Mouse (Mus musculus): Measurements from ENCODE around the gene Gm20388. TPM values are rescaled to one million over a fixed set of nuclear protein-coding genes. Genes with fewer than 3 reads are reported as not detected.

Gm20388 gene
- total RNA-seq, 2 experiments from 2014 or later: 2.2 to 7.6 TPM

- no peak for TF ChIP-seq CTCF (conservative IDR thresholded peaks at IDR 0.05)
- no peak overlapping the region for H3K4me3 ChIP-seq
- DNase-seq (ENCODE audit: low spot score in 2 of 2): no peak
- H3K27ac ChIP-seq: no peak overlapping the region
Measured at GRCm38 (mm10) chr8:121080361-121081090, 1169.9 kb downstream of the Gm20388 start.

DNA sequence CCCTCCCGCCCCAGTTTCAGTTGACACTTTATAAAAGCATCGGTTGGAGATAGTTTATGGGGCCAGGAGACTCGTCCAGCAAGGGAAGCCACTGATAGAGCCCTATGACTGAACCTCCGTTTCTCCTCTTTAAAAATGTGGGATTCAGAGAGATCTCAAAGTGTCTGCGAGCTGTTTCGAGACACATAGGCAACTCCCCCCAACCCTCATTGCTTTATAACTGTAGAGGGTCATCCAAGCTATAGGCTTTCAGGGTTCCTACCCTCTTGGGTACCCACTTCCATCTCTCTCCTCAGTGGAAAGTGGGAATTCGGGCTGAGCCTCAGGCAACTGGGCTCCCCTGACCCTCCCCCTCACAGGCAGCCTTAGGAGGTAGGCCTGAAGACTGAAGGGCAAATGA, 1170.8 kb downstream of the Gm20388 start:
- Histone ChIP-seq H3K4me3 (no peak overlapping the region), H3K27ac (no peak overlapping the region)
- TF ChIP-seq CTCF (conservative IDR thresholded peaks at IDR 0.05): no peak
- no peak for DNase-seq (ENCODE audit: low spot score in 2 of 2)

DNA sequence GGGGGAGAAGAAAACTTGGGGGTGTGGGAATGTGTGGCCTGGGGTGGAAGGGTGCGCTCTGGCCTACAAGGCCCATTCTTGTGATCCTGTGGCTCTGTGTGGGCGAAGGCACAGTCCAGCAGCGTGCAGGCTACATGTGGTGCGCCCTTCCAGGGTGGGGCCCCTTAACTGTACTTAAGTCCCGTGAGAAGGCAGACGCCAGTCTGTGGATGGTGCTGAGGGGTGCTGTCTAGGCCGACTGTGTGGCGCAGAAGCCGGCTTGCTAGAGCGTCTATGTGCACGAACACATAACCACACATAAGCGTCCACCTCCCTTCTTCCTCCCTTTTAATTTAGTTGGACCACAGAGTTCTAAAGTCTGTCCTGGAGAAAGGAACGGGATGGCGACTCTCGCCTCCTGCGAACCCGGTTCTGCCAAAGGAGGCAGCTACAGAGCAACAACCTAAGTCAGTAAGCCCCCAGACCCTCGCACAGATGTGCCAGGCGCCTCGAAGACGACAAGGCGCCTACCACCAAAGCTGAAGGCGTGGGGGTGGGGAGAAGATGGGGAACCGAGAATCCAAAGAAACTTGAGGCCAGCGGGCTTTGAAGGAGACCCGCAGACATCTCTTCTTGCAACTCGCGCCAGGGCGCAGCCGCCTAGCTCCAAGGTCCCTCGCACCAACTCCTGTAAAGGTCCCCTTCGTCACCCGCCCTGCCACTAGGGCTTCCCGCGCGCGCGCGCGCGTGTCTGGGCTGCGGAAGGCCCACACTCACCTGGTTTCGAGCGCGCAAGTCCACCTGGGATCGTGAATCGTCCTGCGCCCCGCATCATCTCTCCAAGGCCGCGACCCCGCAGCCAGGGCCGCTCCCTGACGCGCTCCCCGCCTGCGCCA, 1171.8 kb downstream of the Gm20388 start:
- DNase-seq (ENCODE audit: low spot score in 2 of 2): no peak
- H3K4me3 ChIP-seq: peak overlapping the region; percentile 55
- H3K27ac ChIP-seq: no peak overlapping the region; the same call in 1 of the 2 replicates
- TF ChIP-seq CTCF (conservative IDR thresholded peaks at IDR 0.05): no peak

- no peak for DNase-seq (ENCODE audit: low spot score in 2 of 2)
- H3K27ac ChIP-seq: peak overlapping the region; percentile 55; the same call in 1 of the 2 replicates
- no peak for TF ChIP-seq CTCF (conservative IDR thresholded peaks at IDR 0.05)
- H3K4me3 ChIP-seq: peak overlapping the region; percentile 55
Measured at GRCm38 (mm10) chr8:121083093-121083935, 1172.7 kb downstream of the Gm20388 start.

- DNase-seq (ENCODE audit: low spot score in 2 of 2): no peak
- Histone ChIP-seq H3K27ac (no peak overlapping the region; the same call in 1 of the 2 replicates), H3K4me3 (peak overlapping the region; percentile 55)
- no peak for TF ChIP-seq CTCF (conservative IDR thresholded peaks at IDR 0.05)
Measured at GRCm38 (mm10) chr8:121083936-121084209, 1173.2 kb downstream of the Gm20388 start.

DNA sequence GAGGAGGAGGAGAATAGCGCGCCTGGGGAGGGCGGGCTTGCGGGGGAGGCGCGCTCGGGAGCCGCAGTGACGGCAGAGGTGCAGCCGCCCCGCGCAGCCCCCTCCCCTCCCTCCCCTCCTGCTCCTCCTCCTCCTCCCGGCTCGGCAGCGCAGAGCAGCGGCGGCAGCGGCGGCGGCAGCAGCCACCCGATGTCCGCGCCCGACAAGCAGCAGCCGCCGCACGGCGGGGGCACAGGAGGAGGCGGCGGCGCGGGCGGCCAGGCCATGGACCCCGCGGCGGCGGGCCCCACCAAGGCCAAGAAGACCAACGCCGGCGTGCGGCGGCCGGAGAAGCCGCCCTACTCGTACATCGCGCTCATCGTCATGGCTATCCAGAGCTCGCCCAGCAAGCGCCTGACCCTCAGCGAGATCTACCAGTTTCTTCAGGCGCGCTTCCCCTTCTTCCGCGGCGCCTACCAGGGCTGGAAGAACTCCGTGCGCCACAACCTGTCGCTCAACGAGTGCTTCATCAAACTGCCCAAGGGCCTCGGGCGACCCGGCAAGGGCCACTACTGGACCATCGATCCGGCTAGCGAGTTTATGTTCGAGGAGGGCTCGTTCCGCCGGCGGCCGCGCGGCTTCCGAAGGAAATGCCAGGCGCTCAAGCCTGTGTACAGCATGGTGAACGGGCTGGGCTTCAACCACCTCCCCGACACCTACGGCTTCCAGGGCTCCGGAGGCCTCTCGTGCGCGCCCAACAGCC, 1173.7 kb downstream of the Gm20388 start, which contains the start of gene Foxf1:
TSS of gene Foxf1 (plus strand) at position 177 of the 742 bp plus-strand sequence.
- no peak for DNase-seq (ENCODE audit: low spot score in 2 of 2)
- H3K27ac ChIP-seq: peak within 1 kb of the TSS; percentile 55; the same call in 1 of the 2 replicates
- TF ChIP-seq CTCF (conservative IDR thresholded peaks at IDR 0.05): no peak
- peak within 1 kb of the TSS; percentile 55 for H3K4me3 ChIP-seq

DNA sequence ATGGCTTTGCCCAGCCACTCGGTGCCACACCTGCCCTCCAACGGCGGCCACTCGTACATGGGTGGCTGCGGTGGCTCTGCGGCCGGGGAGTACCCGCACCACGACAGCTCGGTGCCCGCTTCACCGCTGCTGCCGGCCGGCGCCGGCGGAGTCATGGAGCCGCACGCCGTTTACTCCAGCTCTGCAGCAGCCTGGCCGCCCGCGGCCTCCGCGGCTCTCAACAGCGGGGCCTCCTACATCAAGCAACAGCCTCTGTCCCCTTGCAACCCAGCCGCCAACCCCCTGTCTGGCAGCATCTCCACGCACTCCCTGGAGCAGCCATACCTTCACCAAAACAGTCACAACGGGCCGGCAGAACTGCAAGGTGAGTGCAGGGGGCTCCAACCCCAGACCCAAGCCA, 1174.4 kb downstream of the Gm20388 start:
- no peak for DNase-seq (ENCODE audit: low spot score in 2 of 2)
- peak overlapping the region; percentile 43 for H3K4me3 ChIP-seq
- no peak overlapping the region for H3K27ac ChIP-seq
- no peak for TF ChIP-seq CTCF (conservative IDR thresholded peaks at IDR 0.05)

- no peak for DNase-seq (ENCODE audit: low spot score in 2 of 2)
- no peak overlapping the region; the same call in 1 of the 2 replicates for H3K4me3 ChIP-seq
- no peak overlapping the region for H3K27ac ChIP-seq
- TF ChIP-seq CTCF (conservative IDR thresholded peaks at IDR 0.05): no peak
Measured at GRCm38 (mm10) chr8:121085561-121085960, 1174.9 kb downstream of the Gm20388 start.

DNA sequence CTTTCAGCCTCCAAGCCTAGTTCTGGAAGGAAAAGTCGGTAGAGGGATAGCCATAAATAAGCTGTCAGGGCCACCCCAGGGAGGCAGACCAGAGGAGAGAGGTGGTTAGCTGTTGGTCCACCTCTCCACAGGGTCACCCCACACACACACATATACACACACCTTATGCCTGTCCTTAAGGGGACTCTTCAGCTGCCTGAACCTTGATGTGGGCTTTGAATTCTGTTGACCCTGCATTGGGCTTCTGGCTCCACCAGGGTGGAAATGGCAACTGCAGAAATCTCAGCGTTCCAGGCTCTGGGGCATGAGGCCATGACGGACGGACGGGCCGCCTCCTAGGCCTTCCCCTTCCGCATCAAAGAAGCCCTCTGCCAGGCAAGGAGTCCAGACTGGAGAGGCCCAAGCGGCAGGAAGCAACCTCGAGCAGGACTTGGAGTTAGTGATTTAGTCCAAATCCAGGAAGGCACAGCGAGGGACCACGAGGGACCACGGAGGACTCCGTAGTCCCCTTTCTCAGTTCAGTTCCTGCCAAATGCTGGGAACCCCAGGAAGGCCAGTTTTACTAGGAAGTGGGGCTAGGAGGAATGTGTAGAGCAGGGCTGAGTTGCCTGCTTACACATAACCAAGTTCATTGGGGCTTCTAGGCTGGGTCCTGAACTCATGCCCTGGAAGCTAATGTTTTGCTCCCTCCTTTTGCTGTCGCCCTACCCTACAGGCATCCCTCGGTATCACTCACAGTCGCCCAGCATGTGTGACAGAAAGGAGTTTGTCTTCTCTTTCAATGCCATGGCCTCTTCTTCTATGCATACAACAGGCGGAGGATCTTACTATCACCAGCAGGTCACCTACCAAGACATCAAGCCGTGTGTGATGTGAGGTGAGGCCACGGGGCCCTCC, 1175.6 kb downstream of the Gm20388 start:
- H3K4me3 ChIP-seq: no peak overlapping the region
- no peak overlapping the region for H3K27ac ChIP-seq
- no peak for TF ChIP-seq CTCF (conservative IDR thresholded peaks at IDR 0.05)
- DNase-seq (ENCODE audit: low spot score in 2 of 2): no peak

DNA sequence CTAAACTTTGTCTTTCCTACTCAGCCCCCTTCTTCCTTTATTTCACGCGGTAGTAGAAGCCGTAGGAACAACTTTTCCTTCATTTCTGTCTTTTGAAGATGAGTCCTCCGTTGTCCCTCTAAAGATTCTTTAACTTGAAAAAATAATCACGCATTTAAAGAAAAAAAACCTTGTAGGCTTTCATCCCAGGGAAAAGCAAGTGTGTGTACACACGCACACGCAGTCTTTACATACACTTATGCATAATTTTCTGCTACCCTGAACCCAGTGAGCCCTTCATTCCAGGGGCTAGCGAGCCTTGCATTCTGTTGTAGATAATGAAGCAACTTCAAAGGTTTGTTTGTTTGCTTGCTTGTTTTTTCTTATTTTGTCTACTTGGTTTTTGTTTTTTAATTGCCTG, 1177.6 kb downstream of the Gm20388 start:
- no peak for TF ChIP-seq CTCF (conservative IDR thresholded peaks at IDR 0.05)

More for the DNA sequence above, 1177.6 kb downstream of the Gm20388 start:
- Histone ChIP-seq H3K27ac (no peak overlapping the region), H3K4me3 (no peak overlapping the region)
- no peak for DNase-seq (ENCODE audit: low spot score in 2 of 2)
